Mouse (Mus musculus) forebrain, embryonic 16.5 days (tissue): Measurements from ENCODE around the gene Akt1s1. TPM values are rescaled to one million over a fixed set of nuclear protein-coding genes. Genes with fewer than 3 reads are reported as not detected.

Source experiments
- ATAC-seq: fragments of 200-750 bp; cut with Nextera tagmentation; 2 replicates; pipeline ENCODE4 v1.8.0; 2017; ENCODE audit warnings: mild to moderate bottlenecking, moderate library complexity
- H3K27ac ChIP-seq: fragments of 300-500 bp; sonication (generic); 2 replicates; pipeline ENCODE4 v1.5.1; 2014; ENCODE audit warnings: low read length, control low read depth
- H3K27me3 ChIP-seq: fragments of 300-500 bp; sonication (generic); replicated peaks from 2 replicates; pipeline ENCODE4 v1.6.1; 2014; ENCODE audit warnings: low read length; ENCODE audit not compliant: control insufficient read depth, insufficient read depth
- H3K36me3 ChIP-seq: fragments of 300-500 bp; sonication (generic); 2 replicates; pipeline ENCODE4 v1.6.1; 2014; ENCODE audit not compliant: control insufficient read depth, insufficient read depth
- H3K4me1 ChIP-seq: fragments of 300-500 bp; sonication (generic); replicated peaks from 2 replicates; pipeline ENCODE4 v1.6.1; 2014; ENCODE audit warnings: low read length; ENCODE audit not compliant: control insufficient read depth, insufficient read depth
- H3K4me2 ChIP-seq: fragments of 300-500 bp; sonication (generic); 2 replicates; pipeline ENCODE4 v1.6.1; 2014; ENCODE audit warnings: mild to moderate bottlenecking, low read length, control low read depth
- H3K4me3 ChIP-seq: fragments of 300-500 bp; sonication (generic); replicated peaks from 2 replicates; pipeline ENCODE4 v1.5.1; 2014; ENCODE audit warnings: mild to moderate bottlenecking, low read length, control low read depth
- H3K9ac ChIP-seq: fragments of 300-500 bp; sonication (generic); replicated peaks from 2 replicates; pipeline ENCODE4 v1.6.1; 2014; ENCODE audit warnings: low read depth, low read length, control low read depth
- H3K9me3 ChIP-seq: fragments of 300-500 bp; sonication (generic); 2 replicates; pipeline ENCODE4 v1.6.1; 2016; ENCODE audit warnings: low read length; ENCODE audit not compliant: control insufficient read depth
- WGBS: fragments of 180-500 bp; shearing (Covaris S2); extraction: QIAGEN DNeasy Blood & Tissue Kit; methylation state at CpG from one replicate; pipeline ENCODE4 v1.1.7; 2014; 5-methylcytosine and 5-hydroxymethylcytosine counted together
- polyA plus RNA-seq: library from polyadenylated mRNA; unstranded; fragments of >200 nt; fragmentation: Nextera tagmentation; extraction: Ambion mirVana; gene quantifications from 2 replicates; pipeline ENCODE4 v1.2.1, GENCODE M21; 2015

The Akt1s1 gene
- polyA plus RNA-seq, 1 experiment from 2014 or later = 103 TPM

DNA sequence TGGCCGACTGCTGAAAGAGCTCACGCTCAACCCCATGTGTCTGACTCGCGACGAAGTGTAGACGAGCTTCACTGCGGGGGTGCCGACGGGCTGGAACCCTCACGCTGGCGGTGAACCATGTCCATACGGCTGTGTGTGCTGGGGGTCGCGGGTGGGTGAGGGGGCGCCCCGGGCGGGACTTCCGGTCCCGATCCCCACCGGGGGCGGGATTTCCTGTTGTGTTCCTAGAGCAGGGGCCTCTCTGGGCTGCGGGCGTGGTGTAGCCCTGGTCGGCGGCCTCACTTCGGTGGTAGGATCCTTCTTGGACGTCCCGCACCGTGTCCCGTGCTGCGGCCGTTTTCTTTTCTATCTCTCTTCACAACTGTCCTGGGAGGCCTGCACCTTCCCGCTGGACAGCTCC, 1.4 kb downstream of the Akt1s1 start:
- peaks cover 39% of the 10 kb centered on the region for H3K4me1 ChIP-seq
- peak overlapping the region; percentile 80 for H3K9ac ChIP-seq
- H3K4me2 ChIP-seq = peak overlapping the region; percentile 73
- peak overlapping the region; percentile 99 for H3K27ac ChIP-seq
- peak; percentile 35 for ATAC-seq
- peaks cover 12% of the 10 kb centered on the region for H3K36me3 ChIP-seq
- peak overlapping the region; percentile 71 for H3K4me3 ChIP-seq
- no peaks in the 10 kb centered on the region for H3K9me3 ChIP-seq
- H3K27me3 ChIP-seq = no peaks in the 10 kb centered on the region
- 0% methylated on average over 32 of the region's 33 CpGs for WGBS

DNA sequence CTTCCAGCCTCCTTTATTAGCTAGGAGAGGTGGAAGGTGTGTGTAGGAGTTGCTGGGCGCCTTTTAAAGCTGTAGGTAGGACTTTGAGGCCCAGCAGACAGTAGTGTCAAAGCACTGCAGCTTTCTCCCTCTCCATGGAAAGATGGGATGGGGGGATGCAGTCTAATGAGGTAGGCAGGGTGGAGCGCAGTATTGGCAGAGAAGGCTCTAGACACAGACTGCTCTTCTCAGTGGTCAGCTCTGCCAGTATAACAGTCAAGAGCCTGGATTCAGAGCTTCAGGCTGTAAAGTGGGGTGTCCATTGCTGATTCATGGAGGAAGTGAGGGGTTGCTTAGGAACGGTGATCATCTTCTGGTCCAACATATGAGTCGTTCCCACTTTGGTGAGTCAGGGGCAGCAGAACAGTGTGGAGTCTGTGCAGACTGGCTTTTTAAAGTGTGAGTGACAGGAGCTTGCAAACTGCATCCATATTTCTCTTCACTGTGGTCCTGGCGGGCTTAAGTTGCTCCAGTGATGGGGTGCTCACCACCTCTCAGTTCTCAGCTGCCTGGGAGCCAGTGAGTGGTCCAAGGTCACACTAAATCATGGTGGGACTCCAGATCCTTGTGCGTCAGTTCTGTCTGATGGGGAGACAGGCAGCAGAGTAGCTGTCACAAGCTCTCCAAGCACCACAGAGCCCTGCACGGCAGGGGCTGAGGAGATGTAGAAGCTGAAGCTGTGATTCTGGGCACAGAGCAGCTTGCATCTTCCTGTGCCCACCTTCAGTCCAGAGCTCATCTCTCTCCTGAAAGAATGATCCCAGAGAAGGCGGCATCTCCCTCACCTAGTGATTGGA, 2.2 kb downstream of the Akt1s1 start:
- H3K27ac ChIP-seq = no peak overlapping the region
- peaks cover 5% of the 10 kb centered on the region for H3K36me3 ChIP-seq
- peak overlapping the region; percentile 71 for H3K4me3 ChIP-seq
- ATAC-seq = no peak
- H3K4me2 ChIP-seq = peak overlapping the region; percentile 73
- H3K4me1 ChIP-seq = peaks cover 40% of the 10 kb centered on the region
- 79% methylated on average over 8 of the region's 8 CpGs for WGBS
- peak overlapping the region; percentile 80 for H3K9ac ChIP-seq
- no peaks in the 10 kb centered on the region for H3K27me3 ChIP-seq
- no peaks in the 10 kb centered on the region for H3K9me3 ChIP-seq

DNA sequence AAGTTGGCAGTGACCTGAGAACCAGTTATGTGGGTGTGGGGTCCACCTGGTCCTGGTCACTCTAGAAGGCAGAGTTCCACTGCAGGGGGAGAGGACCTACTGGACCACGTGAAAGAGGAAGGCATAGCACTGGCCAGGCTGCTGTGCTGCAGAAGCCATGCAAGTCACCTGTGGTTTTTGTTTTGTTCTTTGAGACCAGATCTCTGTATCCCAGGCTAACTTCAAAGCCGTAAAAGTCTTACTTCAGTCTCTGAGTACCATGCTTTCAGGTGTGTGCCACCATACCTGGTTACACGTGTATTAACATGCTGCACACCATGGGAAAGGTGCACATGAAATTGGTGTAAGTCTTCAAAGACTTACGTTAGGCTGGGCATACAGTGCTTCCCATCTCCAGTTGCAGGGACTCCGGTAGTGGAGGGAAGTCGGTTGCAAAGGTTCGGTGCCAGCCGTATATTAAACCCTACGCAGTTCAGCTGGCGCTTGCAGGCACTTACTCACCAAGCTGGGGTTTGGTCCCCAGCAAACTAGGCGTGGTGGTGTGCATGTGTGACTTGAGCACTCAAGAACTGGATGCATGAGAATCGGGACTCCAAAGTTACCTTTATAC, 2.9 kb downstream of the Akt1s1 start:
- Histone ChIP-seq H3K27ac (no peak overlapping the region), H3K9me3 (no peaks in the 10 kb centered on the region), H3K4me2 (no peak overlapping the region), H3K9ac (no peak overlapping the region), H3K36me3 (peaks cover 4% of the 10 kb centered on the region; the same call in 1 of the 2 replicates), H3K4me3 (no peak overlapping the region), H3K27me3 (no peaks in the 10 kb centered on the region), H3K4me1 (peaks cover 43% of the 10 kb centered on the region)
- no peak for ATAC-seq
- WGBS = 92% methylated on average over 12 of the region's 12 CpGs

DNA sequence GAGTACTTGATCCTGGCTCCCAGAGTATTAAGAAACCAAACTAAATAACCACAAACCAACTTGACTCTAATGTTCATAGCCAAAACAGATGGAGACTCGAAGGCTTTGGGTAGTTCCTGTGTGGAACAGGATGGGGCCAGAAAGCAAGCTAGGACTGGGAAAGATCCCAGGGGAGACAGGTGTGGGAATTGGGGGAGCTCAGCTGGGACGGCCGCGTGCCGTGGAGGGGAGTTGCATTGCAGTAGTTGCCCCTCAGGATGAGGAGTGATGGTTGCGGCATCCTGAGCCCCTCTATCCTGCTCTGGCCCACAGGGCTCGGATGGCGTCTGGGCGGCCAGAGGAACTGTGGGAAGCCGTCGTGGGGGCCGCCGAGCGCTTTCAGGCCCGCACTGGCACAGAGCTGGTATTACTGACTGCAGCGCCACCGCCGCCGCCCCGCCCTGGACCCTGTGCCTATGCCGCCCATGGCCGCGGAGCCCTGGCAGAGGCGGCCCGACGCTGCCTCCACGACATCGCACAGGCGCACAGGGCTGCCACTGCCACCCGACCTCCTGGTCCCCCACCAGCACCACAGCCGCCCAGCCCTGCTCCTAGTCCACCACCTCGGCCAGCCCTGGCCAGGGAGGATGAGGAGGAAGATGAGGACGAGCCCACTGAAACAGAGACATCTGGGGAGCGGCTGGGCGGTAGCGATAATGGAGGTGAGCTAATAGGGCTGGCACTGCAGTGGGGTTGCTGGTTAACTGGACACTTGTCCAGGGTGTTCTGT, 3.7 kb downstream of the Akt1s1 start:
- 91% methylated on average over 36 of the region's 36 CpGs for WGBS
- Histone ChIP-seq H3K9ac (no peak overlapping the region), H3K9me3 (no peaks in the 10 kb centered on the region), H3K4me2 (no peak overlapping the region), H3K36me3 (peaks cover 4% of the 10 kb centered on the region; the same call in 1 of the 2 replicates), H3K27ac (no peak overlapping the region), H3K27me3 (no peaks in the 10 kb centered on the region), H3K4me3 (no peak overlapping the region), H3K4me1 (peaks cover 42% of the 10 kb centered on the region)
- ATAC-seq = no peak

DNA sequence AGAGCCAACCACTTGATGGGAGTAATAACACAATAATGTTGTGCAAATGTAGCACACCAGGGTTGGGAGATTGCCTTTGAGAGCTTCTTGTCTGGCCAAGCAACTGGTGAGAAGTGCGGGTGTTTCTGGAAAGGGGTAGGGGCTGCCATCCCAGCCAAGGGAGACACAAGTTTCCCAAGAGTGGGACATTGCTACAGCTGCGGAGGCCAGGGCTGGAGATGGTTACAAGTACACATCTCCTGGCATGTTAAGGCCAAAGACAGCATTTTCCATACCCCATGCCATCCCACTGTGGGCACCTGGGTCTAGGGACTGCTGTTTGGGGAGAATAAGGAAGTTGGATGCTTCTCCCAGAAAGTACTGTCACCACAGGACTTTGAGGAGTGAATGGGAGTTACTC, 4.3 kb downstream of the Akt1s1 start:
- Histone ChIP-seq H3K36me3 (peaks cover 4% of the 10 kb centered on the region; the same call in 1 of the 2 replicates), H3K9ac (no peak overlapping the region), H3K4me2 (no peak overlapping the region), H3K4me1 (peaks cover 42% of the 10 kb centered on the region), H3K9me3 (no peaks in the 10 kb centered on the region), H3K27ac (no peak overlapping the region), H3K4me3 (no peak overlapping the region), H3K27me3 (no peaks in the 10 kb centered on the region)
- no peak for ATAC-seq
- 90% methylated on average over 2 of the region's 2 CpGs for WGBS

DNA sequence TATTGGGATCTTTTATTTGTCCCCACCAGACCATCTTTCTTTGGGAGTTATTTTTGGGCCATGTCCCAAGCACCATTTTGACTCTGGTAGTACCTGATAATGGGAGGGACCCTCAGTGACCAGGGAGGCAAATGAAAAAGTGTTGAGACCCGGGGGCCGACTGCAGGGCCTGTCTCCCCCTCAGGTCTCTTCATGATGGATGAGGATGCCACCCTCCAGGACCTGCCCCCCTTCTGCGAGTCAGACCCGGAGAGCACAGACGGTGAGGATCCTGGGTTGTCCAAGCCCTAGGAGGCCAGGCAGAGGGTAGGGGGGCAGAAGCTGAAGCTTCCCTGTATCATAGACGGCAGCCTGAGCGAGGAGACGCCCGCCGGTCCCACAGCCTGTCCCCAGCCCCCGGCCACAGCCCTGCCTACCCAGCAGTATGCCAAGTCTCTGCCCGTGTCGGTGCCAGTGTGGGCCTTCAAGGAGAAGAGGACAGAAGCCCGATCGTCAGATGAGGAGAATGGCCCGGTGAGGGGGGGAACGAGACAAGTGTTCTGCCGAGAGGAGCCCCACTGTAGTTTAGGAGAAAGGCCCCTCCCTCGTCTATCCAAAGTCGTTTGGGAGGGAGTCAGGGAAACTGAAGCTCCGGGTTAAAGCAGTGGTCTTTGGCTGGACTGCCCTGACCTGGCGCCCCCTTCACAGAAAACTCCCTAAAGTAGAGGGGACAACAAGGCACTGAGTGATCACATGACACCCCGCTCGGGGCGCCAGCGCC, 5.0 kb downstream of the Akt1s1 start:
- H3K4me1 ChIP-seq = peaks cover 47% of the 10 kb centered on the region
- 28% methylated on average over 26 of the region's 26 CpGs for WGBS

DNA sequence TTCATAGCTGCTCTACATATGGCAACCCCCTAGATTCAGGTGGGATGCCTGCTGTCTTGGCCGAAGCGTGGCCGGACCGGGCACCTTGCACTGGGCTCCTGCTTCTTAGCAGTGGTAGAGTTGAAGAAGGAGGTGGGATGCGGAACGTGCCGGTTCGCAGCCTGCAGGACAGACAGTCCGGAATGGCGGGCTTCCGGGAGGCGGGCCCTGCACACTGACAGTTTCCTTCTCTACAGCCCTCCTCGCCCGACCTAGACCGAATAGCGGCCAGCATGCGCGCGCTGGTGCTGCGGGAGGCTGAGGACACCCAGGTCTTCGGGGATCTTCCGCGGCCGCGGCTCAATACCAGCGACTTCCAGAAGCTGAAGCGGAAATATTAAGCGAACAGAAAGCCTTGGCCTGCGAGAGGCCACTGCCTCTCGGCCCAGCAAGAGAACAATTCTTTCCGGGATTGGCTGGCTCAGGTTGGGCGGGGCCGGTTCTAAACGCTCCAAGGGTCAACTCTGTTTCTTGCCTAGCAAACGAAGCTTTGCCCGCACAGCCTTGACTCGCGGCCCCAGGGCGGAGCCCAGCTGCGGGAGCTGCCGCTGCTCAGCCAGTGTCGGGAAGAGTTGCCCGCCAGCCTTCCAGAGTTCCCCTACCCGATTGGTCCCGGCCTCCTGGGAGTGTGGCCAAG, 5.7 kb downstream of the Akt1s1 start:
- Histone ChIP-seq H3K36me3 (peaks cover 4% of the 10 kb centered on the region; the same call in 1 of the 2 replicates), H3K27me3 (no peaks in the 10 kb centered on the region), H3K9me3 (no peaks in the 10 kb centered on the region), H3K9ac (peak overlapping the region; percentile 69), H3K4me1 (peaks cover 47% of the 10 kb centered on the region), H3K4me3 (peak overlapping the region; percentile 50), H3K4me2 (peak overlapping the region; percentile 78), H3K27ac (peak overlapping the region; percentile 89)
- ATAC-seq = peak; percentile 10; the same call in 1 of the 2 replicates
- 4% methylated on average over 45 of the region's 45 CpGs for WGBS

More for the DNA sequence above, 5.0 kb downstream of the Akt1s1 start:
- Histone ChIP-seq H3K4me3 (peak overlapping the region; percentile 50), H3K9me3 (no peaks in the 10 kb centered on the region), H3K9ac (peak overlapping the region; percentile 69), H3K27ac (peak overlapping the region; percentile 89), H3K36me3 (peaks cover 4% of the 10 kb centered on the region; the same call in 1 of the 2 replicates), H3K4me2 (peak overlapping the region; percentile 78), H3K27me3 (no peaks in the 10 kb centered on the region)
- no peak for ATAC-seq

DNA sequence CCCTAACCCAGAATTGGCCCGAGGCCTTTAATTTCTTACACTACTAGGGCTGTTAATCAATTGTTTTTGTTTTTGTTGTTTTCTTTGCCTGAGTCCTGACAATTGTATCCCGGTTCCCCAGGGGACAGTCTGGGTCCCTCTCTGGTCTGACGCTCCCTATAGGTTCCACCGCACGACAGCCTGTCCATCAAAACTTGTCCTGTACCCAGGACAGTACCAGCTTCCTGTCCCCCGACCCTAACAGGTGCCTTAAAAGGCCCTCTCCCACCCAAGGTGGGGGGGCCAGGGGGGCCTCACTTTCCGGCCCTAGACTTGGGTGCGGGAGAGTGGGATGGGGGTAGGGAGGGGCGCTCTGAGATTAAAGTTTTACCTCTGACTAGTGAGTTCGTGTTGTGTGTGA, 6.2 kb downstream of the Akt1s1 start:
- no peak for ATAC-seq
- H3K9ac ChIP-seq = peak overlapping the region; percentile 69
- H3K4me1 ChIP-seq = peaks cover 47% of the 10 kb centered on the region
- peaks cover 4% of the 10 kb centered on the region; the same call in 1 of the 2 replicates for H3K36me3 ChIP-seq
- peak overlapping the region; percentile 78 for H3K4me2 ChIP-seq
- no peaks in the 10 kb centered on the region for H3K9me3 ChIP-seq
- WGBS = 31% methylated on average over 10 of the region's 10 CpGs
- H3K27ac ChIP-seq = peak overlapping the region; percentile 89
- H3K27me3 ChIP-seq = no peaks in the 10 kb centered on the region
- H3K4me3 ChIP-seq = peak overlapping the region; percentile 50
